Mouse (Mus musculus): Measurements from ENCODE around the gene Dst. TPM values are rescaled to one million over a fixed set of nuclear protein-coding genes. Genes with fewer than 3 reads are reported as not detected.
A peak's percentile ranks its signal among the peaks of the same experiment; 100 is the strongest.

Gene Dst
- total RNA-seq, 4 experiments from 2014 or later = 366 to 489 (median 444) TPM

GRCm38 (mm10) chr1:34167151-34168057 is 259.4 kb downstream of the Dst start:
- peak; percentile 78 for DNase-seq (ENCODE audit: low spot score)

GRCm38 (mm10) chr1:34169086-34169485 is 261.1 kb downstream of the Dst start:
- no peak for DNase-seq (ENCODE audit: low spot score)

- no peak for DNase-seq (ENCODE audit: low spot score)
Measured at GRCm38 (mm10) chr1:34174517-34174916, 266.5 kb downstream of the Dst start.

- no peak for DNase-seq (ENCODE audit: low spot score)
Measured at GRCm38 (mm10) chr1:34174961-34175360, 266.9 kb downstream of the Dst start.

- no peak for DNase-seq (ENCODE audit: low spot score)
Measured at GRCm38 (mm10) chr1:34178022-34178727, 270.1 kb downstream of the Dst start.

- DNase-seq (ENCODE audit: low spot score) = no peak
Measured at GRCm38 (mm10) chr1:34179756-34180155, 271.7 kb downstream of the Dst start.

GRCm38 (mm10) chr1:34182406-34183249 is 274.6 kb downstream of the Dst start:
- DNase-seq (ENCODE audit: low spot score) = no peak

- no peak for DNase-seq (ENCODE audit: low spot score)
Measured at GRCm38 (mm10) chr1:34183250-34183926, 275.4 kb downstream of the Dst start.

- no peak for DNase-seq (ENCODE audit: low spot score)
Measured at GRCm38 (mm10) chr1:34184266-34184665, 276.2 kb downstream of the Dst start.

- DNase-seq (ENCODE audit: low spot score) = no peak
Measured at GRCm38 (mm10) chr1:34186033-34186432, 278.0 kb downstream of the Dst start.

- DNase-seq (ENCODE audit: low spot score) = no peak
Measured at GRCm38 (mm10) chr1:34187501-34187900, 279.5 kb downstream of the Dst start.

- no peak for DNase-seq (ENCODE audit: low spot score)
Measured at GRCm38 (mm10) chr1:34188721-34189236, 280.8 kb downstream of the Dst start.

GRCm38 (mm10) chr1:34189318-34189717 is 281.3 kb downstream of the Dst start:
- DNase-seq (ENCODE audit: low spot score) = no peak

- peak; percentile 36 for DNase-seq (ENCODE audit: low spot score)
Measured at GRCm38 (mm10) chr1:34189970-34190369, 281.9 kb downstream of the Dst start.

GRCm38 (mm10) chr1:34192174-34192573 is 284.1 kb downstream of the Dst start:
- no peak for DNase-seq (ENCODE audit: low spot score)

- no peak for DNase-seq (ENCODE audit: low spot score)
Measured at GRCm38 (mm10) chr1:34200791-34201190, 292.8 kb downstream of the Dst start.

- DNase-seq (ENCODE audit: low spot score) = peak; percentile 40
Measured at GRCm38 (mm10) chr1:34201483-34201882, 293.5 kb downstream of the Dst start.

- DNase-seq (ENCODE audit: low spot score) = no peak
Measured at GRCm38 (mm10) chr1:34211704-34212103, 303.7 kb downstream of the Dst start.

GRCm38 (mm10) chr1:34216456-34216855 is 308.4 kb downstream of the Dst start:
- DNase-seq (ENCODE audit: low spot score) = no peak

- peak; percentile 68 for DNase-seq (ENCODE audit: low spot score)
Measured at GRCm38 (mm10) chr1:34218323-34218722, 310.3 kb downstream of the Dst start.

GRCm38 (mm10) chr1:34218801-34219200 is 310.8 kb downstream of the Dst start:
- no peak for DNase-seq (ENCODE audit: low spot score)

Measured in heart, adult 8-10 months (tissue).